Mouse (Mus musculus) cortical plate, adult 2 months (tissue): ENCODE results near the gene Tulp1.

Source experiments
- CTCF ChIP-seq: fragments of 200-500 bp; IDR thresholded peaks from 2 replicates; pipeline ENCODE4 v1.5.1; 2011; ENCODE audit warnings: mild to moderate bottlenecking, control low read depth, low read length; ENCODE audit not compliant: insufficient read depth; ENCODE audit errors: extremely low read depth
- POLR2A ChIP-seq: fragments of 200-500 bp; IDR thresholded peaks from 2 replicates; pipeline ENCODE4 v1.6.1; 2011; ENCODE audit warnings: mild to moderate bottlenecking, low read length, control low read depth; ENCODE audit not compliant: insufficient read depth; ENCODE audit errors: extremely low read depth

DNA sequence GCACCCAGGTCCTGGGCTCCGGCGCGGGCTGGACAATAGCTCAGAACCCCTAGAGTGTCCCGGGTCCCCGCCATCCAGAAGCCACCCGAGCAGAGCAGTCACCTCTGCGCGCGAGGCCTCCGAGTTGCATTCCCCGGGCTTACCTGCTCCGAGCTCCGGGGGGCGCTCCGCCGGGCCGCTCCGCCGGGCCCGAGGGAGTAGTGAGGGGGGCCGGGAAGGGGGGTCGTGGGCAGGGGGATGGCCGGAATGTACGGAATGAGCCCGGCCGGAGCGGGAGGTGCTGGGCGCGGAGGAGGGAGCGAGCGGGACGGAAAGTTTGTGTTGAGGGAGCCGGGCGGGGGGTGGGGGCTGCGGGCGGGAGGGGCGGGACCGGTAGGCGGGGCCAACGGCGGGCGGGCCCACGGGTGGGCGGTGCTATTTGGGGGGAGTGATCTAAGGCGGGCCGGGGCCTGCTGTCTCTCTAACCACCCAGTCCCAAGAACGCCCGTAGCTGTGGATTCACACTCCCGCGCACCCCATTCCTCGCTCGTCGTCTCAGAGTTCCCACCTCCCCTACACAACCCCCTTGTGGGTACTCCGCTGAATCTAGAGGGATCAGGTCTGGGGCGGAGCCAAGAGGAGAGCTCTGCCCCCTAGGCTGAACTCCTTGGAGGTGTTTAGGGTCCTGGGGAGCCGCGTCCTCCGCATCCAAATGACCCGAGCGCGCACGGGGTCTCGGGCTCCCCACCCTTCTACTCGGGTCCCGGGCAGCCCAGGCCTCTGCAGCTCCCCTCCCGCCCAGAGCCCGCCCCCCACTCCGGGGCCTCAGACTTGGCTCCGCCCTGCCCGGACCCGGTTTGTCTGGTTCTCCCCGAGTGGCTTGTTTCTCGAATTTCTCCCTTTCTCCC lies 14.3 kb downstream of the Tulp1 start, which contains the start of gene Tead3:
- TF ChIP-seq POLR2A = peak; percentile 22; the same call in 1 of the 2 replicates
- TF ChIP-seq CTCF = no peak
